Comparison of ENCODE assay signal across 8 mouse cellular contexts in genomic region chr6:73248237-73249048, GRCm38 (mm10). TPM values are rescaled to one million over a fixed set of nuclear protein-coding genes. Genes with fewer than 3 reads are reported as not detected.
DNase-seq lines count a peak whose midpoint lies in the region; ATAC-seq lines count a peak whose summit lies in the region.

Gene Suclg1 (plus strand): TSS chr6:73248382.

- peak; percentile 90 for DNase-seq in CD4-positive, CD25-positive, alpha-beta regulatory T cell, adult 2 months (ENCODE audit: low read depth, low spot score)
- peak; percentile 79 for DNase-seq in fibroblast of lung, adult 2 months (ENCODE audit: low read depth)
- DNase-seq in kidney, postnatal 14 days = peak; percentile 91
- peak; percentile 78 for DNase-seq in liver, embryonic 13.5 days
- DNase-seq in neural tube, embryonic 10.5 days (ENCODE audit: extremely low spot score, low spot score) = peak; percentile 87

- H3K9ac ChIP-seq in heart, embryonic 14.5 days (ENCODE audit: low read length) = peak within 1 kb of the TSS; percentile 98
- H3K9ac ChIP-seq in liver, embryonic 13.5 days = peak within 1 kb of the TSS; percentile 93
- H3K9ac ChIP-seq in stomach, embryonic 16.5 days (ENCODE audit: low read length) = peak within 1 kb of the TSS; percentile 98

- H3K36me3 ChIP-seq in heart, embryonic 14.5 days (ENCODE audit: control insufficient read depth, insufficient read depth, low read length) = no peaks in the 10 kb centered on the region
- 0 out of 2 replicates have a peak, but pooled peaks cover 7% of the 10 kb centered on the region for H3K36me3 ChIP-seq in liver, embryonic 13.5 days
- no peaks in the 10 kb centered on the region for H3K36me3 ChIP-seq in stomach, embryonic 16.5 days (ENCODE audit: control insufficient read depth, insufficient read depth, low read length)

- H3K4me1 ChIP-seq in brown adipose tissue, adult 24 weeks (ENCODE audit: control insufficient read depth, insufficient read depth, insufficient read length, low read length) = peaks cover 15% of the 10 kb centered on the region
- H3K4me1 ChIP-seq in heart, embryonic 14.5 days (ENCODE audit: control insufficient read depth in 2 of 2, insufficient read depth in 2 of 2, low read length in 2 of 2) = peaks cover 0 to 21% of the 10 kb centered on the region in 2 experiments; a peak in 3 of 4 replicates
- H3K4me1 ChIP-seq in liver, embryonic 13.5 days (replicated peaks) = peaks cover 31% of the 10 kb centered on the region
- peaks cover 14% of the 10 kb centered on the region for H3K4me1 ChIP-seq in stomach, embryonic 16.5 days (ENCODE audit: control insufficient read depth, insufficient read depth, low read length)

- peak; percentile 87 for ATAC-seq in heart, embryonic 14.5 days (ENCODE audit: insufficient number of reproducible peaks, insufficient read depth, low FRiP score, low read depth)
- ATAC-seq in liver, embryonic 13.5 days (ENCODE audit: low read depth) = peak; percentile 92
- peak; percentile 90 for ATAC-seq in stomach, embryonic 16.5 days (ENCODE audit: insufficient read depth, low FRiP score)

- no peaks in the 10 kb centered on the region for H3K9me3 ChIP-seq in heart, embryonic 14.5 days (ENCODE audit: control insufficient read depth, low read length)
- H3K9me3 ChIP-seq in liver, embryonic 13.5 days (replicated peaks) = no peaks in the 10 kb centered on the region
- no peaks in the 10 kb centered on the region for H3K9me3 ChIP-seq in stomach, embryonic 16.5 days (replicated peaks; ENCODE audit: control insufficient read depth, low read length)

- H3K4me3 ChIP-seq in brown adipose tissue, adult 24 weeks (ENCODE audit: insufficient read depth, low read depth, low read length) = peak within 1 kb of the TSS; percentile 78
- H3K4me3 ChIP-seq in heart, embryonic 14.5 days (ENCODE audit: control insufficient read depth in 1 of 2, insufficient read depth in 1 of 2, low read depth in 1 of 2, low read length in 2 of 2) = peak within 1 kb of the TSS; percentile 91 to 97
- peak within 1 kb of the TSS; percentile 92 for H3K4me3 ChIP-seq in liver, embryonic 13.5 days (replicated peaks)
- peak within 1 kb of the TSS; percentile 98 for H3K4me3 ChIP-seq in stomach, embryonic 16.5 days (replicated peaks; ENCODE audit: low read length)

- H3K4me2 ChIP-seq in heart, embryonic 14.5 days (ENCODE audit: low read length) = peak within 1 kb of the TSS; percentile 88
- H3K4me2 ChIP-seq in liver, embryonic 13.5 days = peak within 1 kb of the TSS; percentile 77
- H3K4me2 ChIP-seq in stomach, embryonic 16.5 days (ENCODE audit: low read depth, low read length) = peak within 1 kb of the TSS; percentile 80

- H3K27ac ChIP-seq in brown adipose tissue, adult 24 weeks (replicated peaks; ENCODE audit: low read depth, low read length) = peak within 1 kb of the TSS; percentile 89
- H3K27ac ChIP-seq in heart, embryonic 14.5 days (replicated peaks in 1 of 2; ENCODE audit: control insufficient read depth in 1 of 2, insufficient read depth in 1 of 2, low read depth in 2 of 2, low read length in 2 of 2) = peak within 1 kb of the TSS; percentile 80 to 90
- H3K27ac ChIP-seq in liver, embryonic 13.5 days = peak within 1 kb of the TSS; percentile 73
- peak within 1 kb of the TSS; percentile 79 for H3K27ac ChIP-seq in stomach, embryonic 16.5 days (ENCODE audit: low read length)

- H3K27me3 ChIP-seq in heart, embryonic 14.5 days (ENCODE audit: control insufficient read depth, insufficient read depth, low read length) = no peaks in the 10 kb centered on the region
- no peaks in the 10 kb centered on the region for H3K27me3 ChIP-seq in liver, embryonic 13.5 days
- no peaks in the 10 kb centered on the region for H3K27me3 ChIP-seq in stomach, embryonic 16.5 days (ENCODE audit: control insufficient read depth, insufficient read depth, low read length)

- WGBS in heart, embryonic 14.5 days = under 1% methylated on average over 57 of the region's 58 CpGs
- 1% methylated on average over 57 of the region's 58 CpGs for WGBS in liver, embryonic 13.5 days (ENCODE audit: insufficient replicate concordance)
- WGBS in stomach, embryonic 16.5 days = under 1% methylated on average over 57 of the region's 58 CpGs

RNA-seq across cellular contexts. Expression of gene Suclg1, which starts in this region (rescaled TPM):
- 2,272 and 2,335 TPM in 2 replicates for polyA plus RNA-seq in brown adipose tissue, adult 24 weeks (2012; ENCODE audit: insufficient read depth, insufficient read length, missing spikeins)
- 329 and 333 TPM in 2 replicates for polyA plus RNA-seq in heart, embryonic 14.5 days (2014; fragmentation: Nextera tagmentation; extraction: Ambion mirVana)
- polyA plus RNA-seq in liver, embryonic 13.5 days (2015; fragmentation: Nextera tagmentation; extraction: Ambion mirVana) = 131 and 141 TPM in 2 replicates
- 197 and 205 TPM in 2 replicates for polyA plus RNA-seq in stomach, embryonic 16.5 days (2015; fragmentation: Nextera tagmentation; extraction: Ambion mirVana)

Comparison
In these comparisons a context has a peak if more than half of its experiments do, and no peak if none do; other contexts are left out.
1. Peak in every context shown above with its lines: DNase-seq, ATAC-seq, H3K4me3 ChIP-seq and H3K27ac ChIP-seq.